Mouse (Mus musculus) MEL (cell line): ENCODE results near the gene Trpv4.

Source experiments
- CHD2 ChIP-seq: IDR thresholded peaks from 2 replicates; pipeline ENCODE4 v1.6.1; 2011; ENCODE audit warnings: low read length, improper control_type of control experiment
- CTCF ChIP-seq, 3 experiments: IDR thresholded peaks in 2 of 3; conservative IDR thresholded peaks in 1 of 3; 2 replicates each; pipeline ENCODE4 v1.5.1; 2011 to 2012; ENCODE audit warnings: low read length in 3 of 3, low read depth in 2 of 3, mild to moderate bottlenecking in 2 of 3, improper control_type of control experiment in 1 of 3, inconsistent platforms in 1 of 3, mixed read lengths in 1 of 3, moderate library complexity in 1 of 3; ENCODE audit not compliant: control insufficient read depth in 1 of 3, insufficient read depth in 1 of 3, poor library complexity in 1 of 3, severe bottlenecking in 1 of 3
- EP300 ChIP-seq, 2 experiments: IDR thresholded peaks; 2 replicates each; pipeline ENCODE4 v1.6.1; 2011; ENCODE audit warnings: improper control_type of control experiment in 2 of 2, low read length in 2 of 2, low read depth in 1 of 2, mild to moderate bottlenecking in 1 of 2
- MYC ChIP-seq: IDR thresholded peaks from 2 replicates; pipeline ENCODE4 v1.6.1; 2011; ENCODE audit warnings: low read depth, mild to moderate bottlenecking, low read length, improper control_type of control experiment, moderate library complexity
- POLR2A ChIP-seq, 2 experiments: IDR thresholded peaks; 2 replicates each; pipeline ENCODE4 v1.6.1; 2011 to 2012; ENCODE audit warnings: low read length in 2 of 2, mild to moderate bottlenecking in 2 of 2, control low read depth in 1 of 2, improper control_type of control experiment in 1 of 2, low read depth in 1 of 2, moderate library complexity in 1 of 2; ENCODE audit not compliant: control insufficient read depth in 1 of 2, insufficient read depth in 1 of 2, poor library complexity in 1 of 2
- POLR2AphosphoS5 ChIP-seq: IDR thresholded peaks from 2 replicates; pipeline ENCODE4 v1.6.1; 2012; ENCODE audit warnings: low read depth, borderline replicate concordance, mild to moderate bottlenecking, inconsistent platforms, low read length, moderate library complexity, mixed read lengths
- SIN3A ChIP-seq: IDR thresholded peaks from 2 replicates; pipeline ENCODE4 v1.6.1; 2012; ENCODE audit warnings: low read length, improper control_type of control experiment, inconsistent platforms
- TAL1 ChIP-seq: IDR thresholded peaks from 2 replicates; pipeline ENCODE4 v1.6.1; 2012; ENCODE audit warnings: mild to moderate bottlenecking, inconsistent platforms, low read length, moderate library complexity, mixed read lengths
- ZMIZ1 ChIP-seq: IDR thresholded peaks from 2 replicates; pipeline ENCODE4 v1.6.1; 2012; ENCODE audit warnings: low read depth, mild to moderate bottlenecking, inconsistent platforms, low read length, improper control_type of control experiment, moderate library complexity

DNA sequence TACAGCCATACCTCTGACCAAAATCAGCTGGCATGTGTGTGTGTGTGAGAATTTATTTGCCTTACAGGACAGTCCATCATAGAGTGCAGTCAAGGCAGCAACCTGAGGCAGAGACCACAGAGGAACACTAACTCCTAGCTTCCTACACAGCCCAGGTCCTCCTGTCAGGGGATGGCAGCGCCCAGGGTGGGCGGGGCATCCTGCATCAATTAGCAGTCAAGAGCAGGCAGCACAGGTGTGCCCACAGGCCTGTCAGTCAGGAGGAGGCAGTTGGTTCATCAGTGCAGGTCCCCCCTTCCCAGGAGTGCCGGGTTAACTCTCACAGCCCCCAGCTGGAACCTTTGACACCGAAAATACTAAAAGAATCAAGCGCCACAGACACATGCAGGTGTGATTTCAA is 10.8 kb upstream of the Trpv4 start:
- no peak for TF ChIP-seq POLR2A (IDR thresholded peaks at IDR 0.05; ENCODE audit: control insufficient read depth in 1 of 2, insufficient read depth in 1 of 2, low read depth in 1 of 2, low read length in 2 of 2, poor library complexity in 1 of 2)
- TF ChIP-seq CHD2: no peak
- no peak for TF ChIP-seq EP300 (IDR thresholded peaks at IDR 0.05; ENCODE audit: low read depth in 1 of 2, low read length in 2 of 2)
- TF ChIP-seq ZMIZ1: no peak
- no peak for TF ChIP-seq CTCF (IDR thresholded peaks at IDR 0.05 in 2 of 3, conservative IDR thresholded peaks at IDR 0.05 in 1 of 3; ENCODE audit: control insufficient read depth in 1 of 3, insufficient read depth in 1 of 3, low read depth in 2 of 3, low read length in 3 of 3, poor library complexity in 1 of 3, severe bottlenecking in 1 of 3)
- no peak for TF ChIP-seq TAL1
- TF ChIP-seq POLR2AphosphoS5: no peak
- TF ChIP-seq MYC: no peak
- TF ChIP-seq SIN3A: no peak
